Mouse (Mus musculus): ENCODE results near the gene Rflnb.

- TF ChIP-seq MAFK (IDR thresholded peaks at IDR 0.05; ENCODE audit: insufficient read depth, low read depth, low read length), result no peak
- TF ChIP-seq ZC3H11A (IDR thresholded peaks at IDR 0.05; ENCODE audit: borderline replicate concordance, low read depth, low read length), result no peak
- no peak for TF ChIP-seq ZNF384 (IDR thresholded peaks at IDR 0.05; ENCODE audit: low read depth, low read length)
- TF ChIP-seq CHD2 (IDR thresholded peaks at IDR 0.05; ENCODE audit: low read depth, low read length), result no peak
Measured at GRCm38 (mm10) chr11:75978051-75978450, 49.5 kb downstream of the Rflnb start.
